Mouse (Mus musculus) MEL (cell line): Measurements from ENCODE around the gene Wipf3. TPM values are rescaled to one million over a fixed set of nuclear protein-coding genes. Genes with fewer than 3 reads are reported as not detected.

Source experiments
- DNase-seq: peaks from one replicate; pipeline ENCODE4 v3.0.0; 2011; ENCODE audit warnings: low read depth, low spot score
- H3K27ac ChIP-seq: 2 replicates; pipeline ENCODE4 v1.5.1; 2012; ENCODE audit warnings: low read depth, mild to moderate bottlenecking, control low read depth, low read length, moderate library complexity; ENCODE audit not compliant: control insufficient read depth
- H3K27me3 ChIP-seq, 2 experiments: fragments of 150-350 bp in 1 of 2; sonication (generic) in 1 of 2; 2 replicates each; pipeline ENCODE4 v1.6.1; 2012; ENCODE audit warnings: low read length in 2 of 2, mild to moderate bottlenecking in 2 of 2, improper control_type of control experiment in 1 of 2, moderate library complexity in 1 of 2; ENCODE audit not compliant: insufficient read depth in 2 of 2, control insufficient read depth in 1 of 2
- H3K36me3 ChIP-seq, 2 experiments: 2 replicates each; pipeline ENCODE4 v1.6.1; 2012 to 2014; ENCODE audit warnings: low read length in 2 of 2, improper control_type of control experiment in 1 of 2, inconsistent platforms in 1 of 2, mild to moderate bottlenecking in 1 of 2; ENCODE audit not compliant: insufficient read depth in 2 of 2, control insufficient read depth in 1 of 2
- H3K4me1 ChIP-seq, 2 experiments: fragments of 150-350 bp in 1 of 2; sonication (generic) in 1 of 2; 2 replicates each; pipeline ENCODE4 v1.6.1; 2012; ENCODE audit warnings: low read length in 2 of 2, improper control_type of control experiment in 1 of 2, mild to moderate bottlenecking in 1 of 2; ENCODE audit not compliant: insufficient read depth in 2 of 2, control insufficient read depth in 1 of 2
- H3K4me3 ChIP-seq, 2 experiments: fragments of 150-350 bp in 1 of 2; sonication (generic) in 1 of 2; 2 replicates each; pipeline ENCODE4 v1.5.1; 2012; ENCODE audit warnings: low read depth in 2 of 2, low read length in 2 of 2, mild to moderate bottlenecking in 2 of 2, moderate library complexity in 2 of 2, control low read depth in 1 of 2, improper control_type of control experiment in 1 of 2; ENCODE audit not compliant: control insufficient read depth in 1 of 2, insufficient read depth in 1 of 2
- H3K79me2 ChIP-seq: 2 replicates; pipeline ENCODE4 v1.6.1; 2012; ENCODE audit warnings: mild to moderate bottlenecking, low read length, moderate library complexity; ENCODE audit not compliant: control insufficient read depth, poor library complexity, insufficient read depth
- H3K9ac ChIP-seq: 2 replicates; pipeline ENCODE4 v1.6.1; 2012; ENCODE audit warnings: low read depth, mild to moderate bottlenecking, control low read depth, low read length, moderate library complexity; ENCODE audit not compliant: control insufficient read depth, poor library complexity, severe bottlenecking
- H3K9me3 ChIP-seq: fragments of 150-350 bp; sonication (generic); replicated peaks from 2 replicates; pipeline ENCODE4 v1.6.1; 2012; ENCODE audit warnings: mild to moderate bottlenecking, low read length, improper control_type of control experiment, moderate library complexity; ENCODE audit not compliant: insufficient read depth
- BHLHE40 ChIP-seq: IDR thresholded peaks from 2 replicates; pipeline ENCODE4 v1.6.1; 2012; ENCODE audit warnings: low read depth, mild to moderate bottlenecking, inconsistent platforms, low read length, improper control_type of control experiment, borderline replicate concordance
- CHD1 ChIP-seq: IDR thresholded peaks from 2 replicates; pipeline ENCODE4 v1.6.1; 2012; ENCODE audit warnings: low read depth, mild to moderate bottlenecking, inconsistent platforms, low read length, improper control_type of control experiment
- CHD2 ChIP-seq: IDR thresholded peaks from 2 replicates; pipeline ENCODE4 v1.6.1; 2011; ENCODE audit warnings: low read length, improper control_type of control experiment
- CTCF ChIP-seq, 3 experiments: IDR thresholded peaks in 2 of 3; conservative IDR thresholded peaks in 1 of 3; 2 replicates each; pipeline ENCODE4 v1.5.1; 2011 to 2012; ENCODE audit warnings: low read length in 3 of 3, low read depth in 2 of 3, mild to moderate bottlenecking in 2 of 3, improper control_type of control experiment in 1 of 3, inconsistent platforms in 1 of 3, mixed read lengths in 1 of 3, moderate library complexity in 1 of 3; ENCODE audit not compliant: control insufficient read depth in 1 of 3, insufficient read depth in 1 of 3, poor library complexity in 1 of 3, severe bottlenecking in 1 of 3
- ELF1 ChIP-seq: IDR thresholded peaks from 2 replicates; pipeline ENCODE4 v1.6.1; 2014; ENCODE audit warnings: low read depth, mild to moderate bottlenecking, inconsistent platforms, low read length, improper control_type of control experiment, moderate library complexity
- EP300 ChIP-seq, 2 experiments: IDR thresholded peaks; 2 replicates each; pipeline ENCODE4 v1.6.1; 2011; ENCODE audit warnings: improper control_type of control experiment in 2 of 2, low read length in 2 of 2, low read depth in 1 of 2, mild to moderate bottlenecking in 1 of 2
- GATA1 ChIP-seq: IDR thresholded peaks from 2 replicates; pipeline ENCODE4 v1.6.1; 2011; ENCODE audit warnings: low read depth, low read length, improper control_type of control experiment
- KAT2A ChIP-seq: conservative IDR thresholded peaks from 2 replicates; pipeline ENCODE4 v1.6.1; 2012; ENCODE audit warnings: low read depth, low read length, improper control_type of control experiment, inconsistent platforms
- MAFK ChIP-seq: IDR thresholded peaks from 2 replicates; pipeline ENCODE4 v1.6.1; 2011; ENCODE audit warnings: low read depth, mild to moderate bottlenecking, low read length, improper control_type of control experiment, borderline replicate concordance
- MAX ChIP-seq: IDR thresholded peaks from 2 replicates; pipeline ENCODE4 v1.6.1; 2011; ENCODE audit warnings: low read length, improper control_type of control experiment
- MAZ ChIP-seq: IDR thresholded peaks from 2 replicates; pipeline ENCODE4 v1.6.1; 2012; ENCODE audit warnings: low read depth, mild to moderate bottlenecking, inconsistent platforms, low read length, improper control_type of control experiment
- MEF2A ChIP-seq: IDR thresholded peaks from 2 replicates; pipeline ENCODE4 v1.6.1; 2014; ENCODE audit warnings: low read depth, mild to moderate bottlenecking, inconsistent platforms, low read length, improper control_type of control experiment; ENCODE audit not compliant: poor library complexity, insufficient replicate concordance, severe bottlenecking; ENCODE audit errors: extremely low read depth
- MYC ChIP-seq: IDR thresholded peaks from 2 replicates; pipeline ENCODE4 v1.6.1; 2011; ENCODE audit warnings: low read depth, mild to moderate bottlenecking, low read length, improper control_type of control experiment, moderate library complexity
- NELFE ChIP-seq: IDR thresholded peaks from 2 replicates; pipeline ENCODE4 v1.6.1; 2011; ENCODE audit warnings: low read depth, low read length, improper control_type of control experiment
- NRF1 ChIP-seq: IDR thresholded peaks from 2 replicates; pipeline ENCODE4 v1.6.1; 2014; ENCODE audit warnings: low read depth, mild to moderate bottlenecking, inconsistent platforms, low read length, improper control_type of control experiment, moderate library complexity; ENCODE audit not compliant: poor library complexity, insufficient read depth, severe bottlenecking
- POLR2A ChIP-seq, 2 experiments: IDR thresholded peaks; 2 replicates each; pipeline ENCODE4 v1.6.1; 2011 to 2012; ENCODE audit warnings: low read length in 2 of 2, mild to moderate bottlenecking in 2 of 2, control low read depth in 1 of 2, improper control_type of control experiment in 1 of 2, low read depth in 1 of 2, moderate library complexity in 1 of 2; ENCODE audit not compliant: control insufficient read depth in 1 of 2, insufficient read depth in 1 of 2, poor library complexity in 1 of 2
- POLR2AphosphoS2 ChIP-seq: IDR thresholded peaks from 2 replicates; pipeline ENCODE4 v1.6.1; 2011; ENCODE audit warnings: low read length, improper control_type of control experiment
- POLR2AphosphoS5 ChIP-seq: IDR thresholded peaks from 2 replicates; pipeline ENCODE4 v1.6.1; 2012; ENCODE audit warnings: low read depth, borderline replicate concordance, mild to moderate bottlenecking, inconsistent platforms, low read length, moderate library complexity, mixed read lengths
- RAD21 ChIP-seq: IDR thresholded peaks from 2 replicates; pipeline ENCODE4 v1.6.1; 2011; ENCODE audit warnings: mild to moderate bottlenecking, low read depth, low read length, improper control_type of control experiment
- RCOR1 ChIP-seq: IDR thresholded peaks from 2 replicates; pipeline ENCODE4 v1.6.1; 2012; ENCODE audit warnings: low read depth, mild to moderate bottlenecking, inconsistent platforms, low read length, improper control_type of control experiment
- SIN3A ChIP-seq: IDR thresholded peaks from 2 replicates; pipeline ENCODE4 v1.6.1; 2012; ENCODE audit warnings: low read length, improper control_type of control experiment, inconsistent platforms
- SMC3 ChIP-seq: IDR thresholded peaks from 2 replicates; pipeline ENCODE4 v1.6.1; 2011; ENCODE audit warnings: low read depth, low read length, improper control_type of control experiment
- TAL1 ChIP-seq: IDR thresholded peaks from 2 replicates; pipeline ENCODE4 v1.6.1; 2012; ENCODE audit warnings: mild to moderate bottlenecking, inconsistent platforms, low read length, moderate library complexity, mixed read lengths
- TBP ChIP-seq: IDR thresholded peaks from 2 replicates; pipeline ENCODE4 v1.8.0; 2011; ENCODE audit warnings: low read depth, low read length, improper control_type of control experiment
- TCF12 ChIP-seq: IDR thresholded peaks from 2 replicates; pipeline ENCODE4 v1.6.1; 2014; ENCODE audit warnings: low read depth, mild to moderate bottlenecking, inconsistent platforms, low read length, improper control_type of control experiment, moderate library complexity
- USF1 ChIP-seq: IDR thresholded peaks from 2 replicates; pipeline ENCODE4 v1.6.1; 2014; ENCODE audit warnings: low read depth, mild to moderate bottlenecking, inconsistent platforms, low read length, improper control_type of control experiment, moderate library complexity
- USF2 ChIP-seq, 2 experiments: IDR thresholded peaks; 2 replicates each; pipeline ENCODE4 v1.6.1; 2011 to 2012; ENCODE audit warnings: improper control_type of control experiment in 2 of 2, low read length in 2 of 2, borderline replicate concordance in 1 of 2, inconsistent platforms in 1 of 2, low read depth in 1 of 2, mild to moderate bottlenecking in 1 of 2; ENCODE audit not compliant: insufficient read depth in 1 of 2
- ZC3H11A ChIP-seq: IDR thresholded peaks from 2 replicates; pipeline ENCODE4 v1.6.1; 2012; ENCODE audit warnings: low read depth, mild to moderate bottlenecking, inconsistent platforms, low read length, improper control_type of control experiment
- ZKSCAN1 ChIP-seq: IDR thresholded peaks from 2 replicates; pipeline ENCODE4 v1.6.1; 2012; ENCODE audit warnings: low read depth, mild to moderate bottlenecking, inconsistent platforms, low read length, improper control_type of control experiment, moderate library complexity
- ZMIZ1 ChIP-seq: IDR thresholded peaks from 2 replicates; pipeline ENCODE4 v1.6.1; 2012; ENCODE audit warnings: low read depth, mild to moderate bottlenecking, inconsistent platforms, low read length, improper control_type of control experiment, moderate library complexity
- ZNF384 ChIP-seq: IDR thresholded peaks from 2 replicates; pipeline ENCODE4 v1.6.1; 2012; ENCODE audit warnings: low read depth, mild to moderate bottlenecking, inconsistent platforms, low read length, improper control_type of control experiment
- polyA plus RNA-seq, 2 experiments: library from polyadenylated mRNA; stranded (reverse) in 1 of 2; unstranded in 1 of 2; fragments of >175 nt in 1 of 2; fragments of >200 nt in 1 of 2; gene quantifications; 2 replicates each; pipeline versions ENCODE4 v1.2.1 to v1.2.4; 2012; ENCODE audit warnings: low replicate concordance in 2 of 2, low read depth in 1 of 2; ENCODE audit not compliant: insufficient read length in 2 of 2, insufficient read depth in 1 of 2, missing spikeins in 1 of 2
- total RNA-seq: library from RNA; depleted of rRNA; stranded (reverse); fragments of 300-350 nt; gene quantifications from 2 replicates; pipeline ENCODE4 v1.2.3, GENCODE M21; 2012

The Wipf3 gene
- total and polyA plus RNA-seq, 3 experiments = not detected

- TF ChIP-seq NRF1 (no peak), MAX (no peak), POLR2AphosphoS2 (no peak), RAD21 (no peak), MAZ (no peak), POLR2A (IDR thresholded peaks at IDR 0.05; ENCODE audit: control insufficient read depth in 1 of 2, insufficient read depth in 1 of 2, low read depth in 1 of 2, low read length in 2 of 2, poor library complexity in 1 of 2) (no peak), MAFK (no peak), ZNF384 (no peak), SIN3A (no peak), ZC3H11A (no peak), CHD2 (no peak), TBP (no peak), TCF12 (no peak), NELFE (no peak), ELF1 (no peak), USF1 (no peak), GATA1 (no peak)
- H3K36me3 ChIP-seq = no peaks in the 10 kb centered on the region
Measured at GRCm38 (mm10) chr6:54518758-54519157, 89.4 kb downstream of the Wipf3 start.

DNA sequence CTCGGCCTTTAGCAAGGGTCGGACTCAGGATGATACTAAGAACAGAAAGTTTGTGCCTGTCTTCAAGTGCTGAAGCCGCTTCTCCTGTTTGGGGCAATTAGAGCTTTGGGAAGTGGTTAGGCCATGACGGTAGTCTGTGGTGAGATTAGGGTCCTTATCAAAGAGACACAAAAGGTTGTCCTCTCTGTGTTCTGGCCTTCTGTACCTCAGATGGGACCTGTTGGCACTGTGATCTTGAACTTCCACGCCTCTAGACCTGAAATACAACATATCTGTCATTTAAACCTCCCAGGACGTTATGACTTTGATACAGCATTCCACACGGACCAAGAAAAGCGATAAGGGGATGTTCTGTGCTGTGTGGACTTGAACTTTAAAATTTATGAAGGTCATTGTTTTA is 99.3 kb downstream of the Wipf3 start:
- DNase-seq = peak; percentile 84
- no peaks in the 10 kb centered on the region for H3K9me3 ChIP-seq
- no peaks in the 10 kb centered on the region for H3K79me2 ChIP-seq
- H3K27me3 ChIP-seq = no peaks in the 10 kb centered on the region; a peak in 1 of 4 replicates
- no peak overlapping the region for H3K27ac ChIP-seq
- H3K9ac ChIP-seq = no peak overlapping the region
- H3K36me3 ChIP-seq = peaks cover 0 to 10% of the 10 kb centered on the region in 2 experiments; a peak in 2 of 4 replicates
- peak overlapping the region; percentile 15 to 31; a peak in 2 of 4 replicates for H3K4me3 ChIP-seq
- peaks cover 0 to 13% of the 10 kb centered on the region in 2 experiments; a peak in 3 of 4 replicates for H3K4me1 ChIP-seq
- peak; percentile 76 for TF ChIP-seq RCOR1
- peak; percentile 85 for TF ChIP-seq TCF12
- no peak for TF ChIP-seq CHD2
- TF ChIP-seq CHD1 = no peak
- peak; percentile 79 for TF ChIP-seq TAL1
- TF ChIP-seq BHLHE40 = no peak
- TF ChIP-seq GATA1 = peak; percentile 93
- no peak for TF ChIP-seq POLR2AphosphoS5
- TF ChIP-seq ZMIZ1 = no peak
- TF ChIP-seq SMC3 = no peak
- TF ChIP-seq MEF2A = no peak
- TF ChIP-seq ZKSCAN1 = no peak
- TF ChIP-seq EP300 (IDR thresholded peaks at IDR 0.05; ENCODE audit: low read depth in 1 of 2, low read length in 2 of 2) = peak; percentile 87 to 94
- TF ChIP-seq CTCF (IDR thresholded peaks at IDR 0.05 in 2 of 3, conservative IDR thresholded peaks at IDR 0.05 in 1 of 3; ENCODE audit: control insufficient read depth in 1 of 3, insufficient read depth in 1 of 3, low read depth in 2 of 3, low read length in 3 of 3, poor library complexity in 1 of 3, severe bottlenecking in 1 of 3) = no peak
- TF ChIP-seq MYC = no peak
- TF ChIP-seq ZNF384 = no peak
- TF ChIP-seq ZC3H11A = no peak
- no peak for TF ChIP-seq NELFE
- TF ChIP-seq USF1 = no peak
- 0 out of 2 replicates have a peak, but pooled peaks have one; percentile 4 for TF ChIP-seq MAFK
- no peak for TF ChIP-seq USF2 (IDR thresholded peaks at IDR 0.05; ENCODE audit: borderline replicate concordance in 1 of 2, insufficient read depth in 1 of 2, low read depth in 1 of 2, low read length in 2 of 2)
- TF ChIP-seq KAT2A = no peak
- TF ChIP-seq MAZ = no peak

More at GRCm38 (mm10) chr6:54518758-54519157, 89.4 kb downstream of the Wipf3 start:
- Histone ChIP-seq H3K4me1 (no peaks in the 10 kb centered on the region), H3K9ac (no peak overlapping the region), H3K9me3 (no peaks in the 10 kb centered on the region), H3K27me3 (no peaks in the 10 kb centered on the region), H3K79me2 (no peaks in the 10 kb centered on the region), H3K27ac (no peak overlapping the region), H3K4me3 (no peak overlapping the region)
- no peak for DNase-seq
